Mouse (Mus musculus): Measurements from ENCODE around the gene Inka2. TPM values are rescaled to one million over a fixed set of nuclear protein-coding genes. Genes with fewer than 3 reads are reported as not detected.

Gene Inka2
- 0.23 and 0.36 TPM in 2 replicates for polyA plus RNA-seq (2014; fragmentation: Nextera tagmentation; extraction: Ambion mirVana)

DNA sequence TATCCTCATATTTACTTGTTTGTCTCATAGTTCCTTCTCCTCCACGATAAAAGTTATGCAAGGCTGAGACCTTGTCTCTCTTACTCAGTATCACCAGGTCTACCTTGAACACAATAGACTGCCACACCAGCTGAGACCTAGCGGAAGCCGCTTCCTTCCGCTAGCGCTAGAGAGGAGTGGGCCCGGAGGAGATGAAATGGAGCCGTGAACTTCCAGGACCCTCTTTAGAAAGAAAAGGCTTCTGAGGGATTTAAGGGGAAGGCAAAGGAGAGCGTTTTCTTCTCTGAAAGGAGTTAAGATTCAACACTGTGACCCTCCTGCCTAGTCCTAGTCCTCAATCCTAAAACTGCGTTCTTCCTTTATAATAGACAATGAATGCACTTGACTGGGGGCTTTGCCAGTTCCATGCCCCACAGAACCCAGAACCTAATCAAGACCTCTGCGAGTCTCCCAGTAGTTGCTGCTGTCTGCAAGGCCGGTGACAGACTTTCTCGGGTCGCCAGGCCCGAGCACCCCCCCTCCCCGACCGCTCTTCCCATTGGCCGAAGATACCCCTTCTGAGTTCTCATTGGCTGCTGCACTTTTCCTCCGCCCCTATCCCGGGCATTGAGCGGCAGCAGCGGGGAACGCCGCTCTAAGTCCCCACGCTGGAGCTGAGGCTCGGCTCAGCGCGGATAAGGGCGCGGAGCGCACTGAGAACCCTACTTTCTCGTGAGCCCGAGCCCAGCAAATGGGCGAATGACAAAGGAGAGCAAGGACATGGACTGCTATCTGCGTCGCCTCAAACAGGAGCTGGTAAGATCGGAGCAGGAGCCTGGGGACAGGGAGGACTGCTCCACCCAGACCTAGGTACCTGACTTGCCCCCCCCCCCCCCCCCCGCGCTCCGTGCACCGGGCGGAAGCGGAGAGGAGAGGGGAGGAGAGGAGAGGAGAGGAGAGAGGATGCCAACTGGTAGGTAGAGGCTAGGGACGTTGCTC lies at the start of gene Inka2:
Gene Inka2, plus strand, starts transcription at position 569 of the 978 bp plus-strand sequence.
- Histone ChIP-seq H3K4me2 (peak within 1 kb of the TSS; percentile 100), H3K27me3 (replicated peaks; ENCODE audit: control insufficient read depth, insufficient read depth, low read length) (peaks cover 17% of the 10 kb centered on the region), H3K36me3 (ENCODE audit: control insufficient read depth, insufficient read depth, low read length) (no peaks in the 10 kb centered on the region), H3K9me3 (ENCODE audit: control insufficient read depth, low read length) (no peaks in the 10 kb centered on the region), H3K4me1 (replicated peaks; ENCODE audit: control insufficient read depth, insufficient read depth, low read length) (peaks cover 41% of the 10 kb centered on the region), H3K4me3 (ENCODE audit: low read depth, low read length) (peak within 1 kb of the TSS; percentile 61), H3K9ac (ENCODE audit: low read depth, low read length) (peak within 1 kb of the TSS; percentile 61), H3K27ac (ENCODE audit: low read depth, low read length) (no peak within 1 kb of the TSS)
- peak; percentile 94 for ATAC-seq (replicated peaks; ENCODE audit: low FRiP score)
- DNase-seq (ENCODE audit: low spot score) = peak; percentile 79
- 4% methylated on average over 39 of the region's 43 CpGs for WGBS

DNA sequence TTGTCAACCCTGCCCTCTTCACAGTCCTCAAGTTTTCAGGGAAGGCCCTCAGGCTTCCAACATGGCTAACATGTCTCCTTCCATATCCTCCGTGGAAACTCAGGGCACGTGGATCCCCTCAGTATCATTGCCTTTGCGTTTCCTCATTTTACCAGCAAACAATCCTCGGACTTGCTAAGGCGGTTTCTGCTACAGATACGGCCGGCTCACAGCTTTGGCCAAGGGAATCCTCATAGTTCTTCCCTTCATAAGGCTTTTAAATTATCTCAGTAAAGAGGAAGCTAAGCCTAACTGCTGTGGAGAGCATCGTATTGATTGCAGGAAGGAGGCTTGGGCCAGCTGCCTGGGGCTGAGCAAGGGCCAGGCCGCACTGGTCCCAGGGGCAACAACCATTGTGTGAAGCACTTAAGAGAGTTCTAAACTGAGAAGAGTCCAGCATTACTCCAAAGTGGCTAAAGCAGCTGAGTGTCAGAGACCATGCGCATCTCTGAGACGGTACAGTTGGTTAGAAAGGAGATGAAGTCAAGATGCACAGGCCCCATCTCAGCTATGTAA lies 49.3 kb upstream of the Inka2 start:
- Histone ChIP-seq H3K9ac (ENCODE audit: low read depth, low read length) (no peak overlapping the region), H3K4me2 (no peak overlapping the region), H3K9me3 (ENCODE audit: control insufficient read depth, low read length) (no peaks in the 10 kb centered on the region), H3K27ac (ENCODE audit: low read depth, low read length) (no peak overlapping the region), H3K27me3 (replicated peaks; ENCODE audit: control insufficient read depth, insufficient read depth, low read length) (no peaks in the 10 kb centered on the region), H3K4me3 (ENCODE audit: low read depth, low read length) (no peak overlapping the region), H3K36me3 (ENCODE audit: control insufficient read depth, insufficient read depth, low read length) (no peaks in the 10 kb centered on the region), H3K4me1 (replicated peaks; ENCODE audit: control insufficient read depth, insufficient read depth, low read length) (no peaks in the 10 kb centered on the region)
- DNase-seq (ENCODE audit: low spot score) = no peak
- 82% methylated on average over 11 of the region's 11 CpGs for WGBS
- ATAC-seq (replicated peaks; ENCODE audit: low FRiP score) = no peak

DNA sequence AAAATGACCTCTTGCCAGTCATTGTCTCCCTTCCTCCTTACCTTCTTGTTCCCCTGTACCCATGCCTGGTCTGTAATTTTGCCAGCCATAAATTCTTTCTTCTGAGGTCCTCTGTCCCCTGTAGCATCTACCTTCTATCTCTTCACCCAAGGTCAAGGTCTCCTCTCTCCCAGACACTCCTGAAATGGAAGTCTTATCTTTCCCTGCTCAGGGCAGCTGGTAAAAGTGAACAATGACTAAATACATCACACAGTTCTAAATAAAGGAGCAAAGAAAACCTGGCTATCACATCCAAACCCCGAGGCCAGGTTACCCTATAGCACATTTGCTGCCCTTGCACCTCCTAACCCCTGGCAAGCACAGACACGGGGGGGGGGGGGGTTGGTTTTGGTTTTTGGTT lies 43.9 kb upstream of the Inka2 start:
- no peak overlapping the region for H3K9ac ChIP-seq (ENCODE audit: low read depth, low read length)

DNA sequence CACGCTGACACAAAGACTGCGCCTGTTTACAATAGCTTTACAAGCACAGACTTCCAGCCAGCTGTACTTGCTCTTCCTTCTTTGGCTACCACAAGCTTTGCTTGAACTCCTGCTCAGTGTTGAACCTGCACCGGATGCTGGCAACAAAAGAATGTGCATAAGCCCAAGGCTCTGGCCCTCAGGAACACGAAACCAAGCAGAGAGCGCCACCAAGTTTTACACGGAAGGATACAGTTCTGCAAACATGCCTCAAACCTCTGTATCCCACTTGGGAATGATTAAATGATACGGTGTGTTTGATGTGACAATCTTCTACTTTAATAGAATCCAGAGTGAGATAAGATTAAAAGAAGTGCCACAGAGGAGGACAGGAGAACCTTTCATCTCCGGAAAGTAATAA lies 41.4 kb upstream of the Inka2 start:
- H3K36me3 ChIP-seq (ENCODE audit: control insufficient read depth, insufficient read depth, low read length) = no peaks in the 10 kb centered on the region
- ATAC-seq (replicated peaks; ENCODE audit: low FRiP score) = no peak
- no peaks in the 10 kb centered on the region; the same call in 1 of the 2 replicates for H3K27me3 ChIP-seq (replicated peaks; ENCODE audit: control insufficient read depth, insufficient read depth, low read length)
- H3K27ac ChIP-seq (ENCODE audit: low read depth, low read length) = no peak overlapping the region
- no peaks in the 10 kb centered on the region; the same call in 1 of the 2 replicates for H3K4me1 ChIP-seq (replicated peaks; ENCODE audit: control insufficient read depth, insufficient read depth, low read length)
- no peaks in the 10 kb centered on the region for H3K9me3 ChIP-seq (ENCODE audit: control insufficient read depth, low read length)
- WGBS = 74% methylated on average over 8 of the region's 8 CpGs
- H3K4me2 ChIP-seq = no peak overlapping the region
- H3K9ac ChIP-seq (ENCODE audit: low read depth, low read length) = no peak overlapping the region
- DNase-seq (ENCODE audit: low spot score) = no peak
- H3K4me3 ChIP-seq (ENCODE audit: low read depth, low read length) = no peak overlapping the region

More for the DNA sequence above, 43.9 kb upstream of the Inka2 start:
- Histone ChIP-seq H3K9me3 (ENCODE audit: control insufficient read depth, low read length) (no peaks in the 10 kb centered on the region), H3K27ac (ENCODE audit: low read depth, low read length) (no peak overlapping the region), H3K27me3 (replicated peaks; ENCODE audit: control insufficient read depth, insufficient read depth, low read length) (no peaks in the 10 kb centered on the region), H3K4me1 (replicated peaks; ENCODE audit: control insufficient read depth, insufficient read depth, low read length) (no peaks in the 10 kb centered on the region; the same call in 1 of the 2 replicates), H3K36me3 (ENCODE audit: control insufficient read depth, insufficient read depth, low read length) (no peaks in the 10 kb centered on the region), H3K4me2 (no peak overlapping the region), H3K4me3 (ENCODE audit: low read depth, low read length) (no peak overlapping the region)
- WGBS = 51% methylated on average over 2 of the region's 2 CpGs
- ATAC-seq (replicated peaks; ENCODE audit: low FRiP score) (no peak), DNase-seq (ENCODE audit: low spot score) (no peak)

DNA sequence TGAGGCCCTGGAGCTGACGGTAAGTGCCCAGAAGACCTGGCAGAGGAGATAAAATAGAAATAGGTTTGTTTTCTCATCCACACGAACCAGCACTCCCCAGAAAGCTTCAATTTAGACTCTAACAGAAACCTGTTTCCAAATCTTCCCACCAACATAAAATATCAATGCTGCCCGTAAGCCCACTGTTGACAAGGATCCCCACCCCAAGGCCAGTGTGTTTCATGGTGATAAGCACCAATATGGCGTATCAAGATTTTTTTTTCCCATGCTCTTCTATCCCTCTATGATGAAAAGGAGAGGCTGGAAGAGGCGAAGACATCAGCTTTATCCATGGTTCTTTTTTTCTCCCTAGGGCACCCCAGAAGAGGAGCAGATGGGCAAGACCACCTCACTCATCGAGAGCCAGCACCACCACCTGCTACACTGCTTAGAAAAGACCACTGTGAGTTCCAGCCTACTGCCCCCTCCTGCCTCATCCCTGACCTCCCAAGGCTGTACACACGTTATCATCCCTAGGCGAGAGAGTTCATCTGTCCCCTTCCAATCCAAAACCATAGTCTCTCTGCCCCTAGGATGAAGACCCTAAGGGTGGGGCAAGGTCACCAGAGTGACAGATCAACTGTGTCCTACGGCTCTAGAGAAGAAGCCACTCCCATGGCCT lies 39.2 kb upstream of the Inka2 start:
- H3K36me3 ChIP-seq (ENCODE audit: control insufficient read depth, insufficient read depth, low read length) = no peaks in the 10 kb centered on the region
- H3K4me3 ChIP-seq (ENCODE audit: low read depth, low read length) = no peak overlapping the region
- H3K9me3 ChIP-seq (ENCODE audit: control insufficient read depth, low read length) = no peaks in the 10 kb centered on the region
- H3K4me2 ChIP-seq = 0 out of 2 replicates have a peak overlapping the region, but pooled peaks have one; percentile 23
- H3K4me1 ChIP-seq (replicated peaks; ENCODE audit: control insufficient read depth, insufficient read depth, low read length) = no peaks in the 10 kb centered on the region; the same call in 1 of the 2 replicates
- DNase-seq (ENCODE audit: low spot score) (no peak), ATAC-seq (replicated peaks; ENCODE audit: low FRiP score) (peak; percentile 71)
- H3K27ac ChIP-seq (ENCODE audit: low read depth, low read length) = no peak overlapping the region
- WGBS = 63% methylated on average over 9 of the region's 9 CpGs
- H3K9ac ChIP-seq (ENCODE audit: low read depth, low read length) = no peak overlapping the region
- no peaks in the 10 kb centered on the region; the same call in 1 of the 2 replicates for H3K27me3 ChIP-seq (replicated peaks; ENCODE audit: control insufficient read depth, insufficient read depth, low read length)

DNA sequence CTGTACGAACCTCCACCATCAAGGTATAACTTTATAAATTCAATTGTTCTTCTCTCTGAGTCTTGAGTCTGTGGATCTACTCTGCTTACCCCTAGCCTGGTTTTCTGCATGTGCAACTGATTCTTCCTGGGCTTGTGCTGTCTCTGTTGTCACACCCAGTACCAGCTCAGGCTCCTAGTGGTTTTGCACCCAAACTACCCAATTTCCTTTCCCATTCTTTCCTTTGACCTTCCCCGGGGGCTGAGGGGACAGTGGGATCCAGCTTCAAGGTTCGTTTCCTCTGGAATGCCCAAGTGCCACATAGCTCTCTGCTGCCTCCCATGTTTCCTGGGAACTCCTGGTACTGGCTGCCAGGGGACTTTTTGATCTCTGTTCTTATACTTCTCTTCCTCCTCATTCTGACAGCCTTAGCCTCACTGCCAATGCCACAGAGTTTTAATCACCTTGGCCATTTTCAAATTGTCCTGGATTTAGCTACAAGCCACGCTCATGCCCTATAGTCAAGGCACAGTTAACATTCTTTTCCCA lies 37.3 kb upstream of the Inka2 start:
- Histone ChIP-seq H3K4me2 (no peak overlapping the region), H3K27me3 (replicated peaks; ENCODE audit: control insufficient read depth, insufficient read depth, low read length) (no peaks in the 10 kb centered on the region; the same call in 1 of the 2 replicates), H3K36me3 (ENCODE audit: control insufficient read depth, insufficient read depth, low read length) (no peaks in the 10 kb centered on the region), H3K27ac (ENCODE audit: low read depth, low read length) (no peak overlapping the region), H3K4me3 (ENCODE audit: low read depth, low read length) (no peak overlapping the region), H3K9ac (ENCODE audit: low read depth, low read length) (no peak overlapping the region), H3K4me1 (replicated peaks; ENCODE audit: control insufficient read depth, insufficient read depth, low read length) (no peaks in the 10 kb centered on the region; the same call in 1 of the 2 replicates), H3K9me3 (ENCODE audit: control insufficient read depth, low read length) (no peaks in the 10 kb centered on the region)
- WGBS = 60% methylated on average over 4 of the region's 4 CpGs
- no peak for DNase-seq (ENCODE audit: low spot score)
- ATAC-seq (replicated peaks; ENCODE audit: low FRiP score) = no peak

DNA sequence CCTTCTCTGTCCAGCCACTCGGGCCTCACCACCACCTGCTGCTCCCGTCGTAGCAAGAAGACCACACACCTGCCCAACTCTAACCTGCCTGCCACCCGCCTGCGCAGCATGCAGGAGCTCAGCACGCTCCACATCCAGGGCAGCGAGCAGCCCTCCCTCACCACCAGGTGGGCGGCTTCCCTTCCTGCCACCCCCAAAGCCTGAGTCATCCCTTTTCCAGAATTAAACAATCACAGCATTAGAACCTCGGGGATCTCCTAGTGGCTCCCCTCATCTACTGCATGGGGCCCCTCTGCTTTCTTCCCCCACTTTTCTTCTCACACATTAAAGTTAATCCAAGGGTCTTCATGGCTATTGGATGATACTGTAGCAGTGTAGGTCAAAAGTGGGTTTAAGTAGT lies 36.2 kb upstream of the Inka2 start:
- no peak overlapping the region for H3K27ac ChIP-seq (ENCODE audit: low read depth, low read length)
- no peaks in the 10 kb centered on the region; the same call in 1 of the 2 replicates for H3K27me3 ChIP-seq (replicated peaks; ENCODE audit: control insufficient read depth, insufficient read depth, low read length)
- H3K4me1 ChIP-seq (replicated peaks; ENCODE audit: control insufficient read depth, insufficient read depth, low read length) = no peaks in the 10 kb centered on the region; the same call in 1 of the 2 replicates
- 41% methylated on average over 9 of the region's 9 CpGs for WGBS
- ATAC-seq (replicated peaks; ENCODE audit: low FRiP score) = no peak
- no peaks in the 10 kb centered on the region for H3K36me3 ChIP-seq (ENCODE audit: control insufficient read depth, insufficient read depth, low read length)
- no peak overlapping the region for H3K9ac ChIP-seq (ENCODE audit: low read depth, low read length)
- H3K4me3 ChIP-seq (ENCODE audit: low read depth, low read length) = no peak overlapping the region
- DNase-seq (ENCODE audit: low spot score) = no peak
- H3K9me3 ChIP-seq (ENCODE audit: control insufficient read depth, low read length) = no peaks in the 10 kb centered on the region
- no peak overlapping the region for H3K4me2 ChIP-seq

DNA sequence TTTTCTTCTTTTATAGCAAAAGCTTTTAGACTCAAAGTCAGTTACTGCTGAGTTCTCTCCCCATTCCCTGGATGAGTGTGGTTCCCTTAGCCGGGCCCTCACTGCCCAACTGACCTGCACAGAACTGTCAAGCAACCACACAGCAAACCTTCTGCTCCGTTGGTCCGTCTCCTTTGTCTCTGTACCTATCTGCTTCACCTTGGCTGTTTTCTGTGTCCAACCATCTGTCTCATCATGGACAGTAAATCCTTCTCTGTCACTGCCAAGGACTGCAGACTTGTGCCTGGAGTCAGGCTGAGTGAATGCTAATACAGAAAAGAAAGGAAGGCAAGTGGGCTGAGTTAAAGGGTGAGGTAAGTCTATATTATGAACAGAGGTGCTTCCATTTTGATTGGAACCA lies 34.6 kb upstream of the Inka2 start:
- Histone ChIP-seq H3K9ac (ENCODE audit: low read depth, low read length) (no peak overlapping the region), H3K27me3 (replicated peaks; ENCODE audit: control insufficient read depth, insufficient read depth, low read length) (no peaks in the 10 kb centered on the region; the same call in 1 of the 2 replicates), H3K27ac (ENCODE audit: low read depth, low read length) (no peak overlapping the region), H3K4me2 (no peak overlapping the region), H3K36me3 (ENCODE audit: control insufficient read depth, insufficient read depth, low read length) (no peaks in the 10 kb centered on the region), H3K9me3 (ENCODE audit: control insufficient read depth, low read length) (no peaks in the 10 kb centered on the region), H3K4me3 (ENCODE audit: low read depth, low read length) (no peak overlapping the region), H3K4me1 (replicated peaks; ENCODE audit: control insufficient read depth, insufficient read depth, low read length) (no peaks in the 10 kb centered on the region; the same call in 1 of the 2 replicates)
- DNase-seq (ENCODE audit: low spot score) (no peak), ATAC-seq (replicated peaks; ENCODE audit: low FRiP score) (no peak)
- 77% methylated on average over 3 of the region's 3 CpGs for WGBS
